Mouse (Mus musculus): ENCODE data around the gene Pwp2. TPM values are rescaled to one million over a fixed set of nuclear protein-coding genes. Genes with fewer than 3 reads are reported as not detected.

Gene Pwp2
- total and polyA plus RNA-seq, 3 experiments, result 49.6 to 91.5 (median 62.4) TPM

- Histone ChIP-seq H3K4me1 (ENCODE audit: control insufficient read depth in 1 of 2, insufficient read depth in 2 of 2, low read length in 2 of 2) (peaks cover 0 to 10% of the 10 kb centered on the region in 2 experiments; a peak in 2 of 4 replicates), H3K9ac (ENCODE audit: control insufficient read depth, low read depth, low read length, poor library complexity, severe bottlenecking) (no peak overlapping the region), H3K4me3 (ENCODE audit: control insufficient read depth in 1 of 2, insufficient read depth in 1 of 2, low read depth in 2 of 2, low read length in 2 of 2) (no peak overlapping the region), H3K9me3 (replicated peaks; ENCODE audit: insufficient read depth, low read length) (no peaks in the 10 kb centered on the region), H3K79me2 (ENCODE audit: control insufficient read depth, insufficient read depth, low read length, poor library complexity) (peaks cover 5% of the 10 kb centered on the region; the same call in 1 of the 2 replicates), H3K27ac (ENCODE audit: control insufficient read depth, low read depth, low read length) (no peak overlapping the region), H3K27me3 (ENCODE audit: control insufficient read depth in 1 of 2, insufficient read depth in 2 of 2, low read length in 2 of 2) (no peaks in the 10 kb centered on the region), H3K36me3 (ENCODE audit: control insufficient read depth in 1 of 2, insufficient read depth in 2 of 2, low read length in 2 of 2) (peaks cover 0 to 9% of the 10 kb centered on the region in 2 experiments; a peak in 2 of 4 replicates)
- DNase-seq (ENCODE audit: low read depth, low spot score), result no peak
- TF ChIP-seq USF2 (IDR thresholded peaks at IDR 0.05; ENCODE audit: borderline replicate concordance in 1 of 2, insufficient read depth in 1 of 2, low read depth in 1 of 2, low read length in 2 of 2) (no peak), KAT2A (conservative IDR thresholded peaks at IDR 0.05; ENCODE audit: low read depth, low read length) (no peak), POLR2A (IDR thresholded peaks at IDR 0.05; ENCODE audit: control insufficient read depth in 1 of 2, insufficient read depth in 1 of 2, low read depth in 1 of 2, low read length in 2 of 2, poor library complexity in 1 of 2) (no peak), GABPA (IDR thresholded peaks at IDR 0.05; ENCODE audit: low read depth, low read length) (no peak), ZNF384 (IDR thresholded peaks at IDR 0.05; ENCODE audit: low read depth, low read length) (no peak), MAZ (IDR thresholded peaks at IDR 0.05; ENCODE audit: low read depth, low read length) (no peak), BHLHE40 (IDR thresholded peaks at IDR 0.05; ENCODE audit: borderline replicate concordance, low read depth, low read length) (no peak), EP300 (IDR thresholded peaks at IDR 0.05; ENCODE audit: low read depth in 1 of 2, low read length in 2 of 2) (no peak), SMC3 (IDR thresholded peaks at IDR 0.05; ENCODE audit: low read depth, low read length) (no peak), MYB (IDR thresholded peaks at IDR 0.05; ENCODE audit: low read depth, low read length) (no peak), POLR2AphosphoS5 (IDR thresholded peaks at IDR 0.05; ENCODE audit: borderline replicate concordance, low read depth, low read length) (no peak), USF1 (IDR thresholded peaks at IDR 0.05; ENCODE audit: low read depth, low read length) (no peak), HCFC1 (IDR thresholded peaks at IDR 0.05; ENCODE audit: low read depth, low read length) (no peak), MXI1 (IDR thresholded peaks at IDR 0.05; ENCODE audit: low read depth, low read length) (no peak), ETS1 (IDR thresholded peaks at IDR 0.05; ENCODE audit: low read depth, low read length) (no peak), MAFK (IDR thresholded peaks at IDR 0.05; ENCODE audit: borderline replicate concordance, low read depth, low read length) (no peak), ELF1 (IDR thresholded peaks at IDR 0.05; ENCODE audit: low read depth, low read length) (no peak), ZMIZ1 (IDR thresholded peaks at IDR 0.05; ENCODE audit: low read depth, low read length) (no peak)
Measured at GRCm38 (mm10) chr10:78164786-78165185, 20.2 kb downstream of the Pwp2 start.

- TF ChIP-seq SMC3 (IDR thresholded peaks at IDR 0.05; ENCODE audit: low read depth, low read length) (peak; percentile 84), POLR2AphosphoS2 (IDR thresholded peaks at IDR 0.05; ENCODE audit: low read length) (no peak), BHLHE40 (IDR thresholded peaks at IDR 0.05; ENCODE audit: borderline replicate concordance, low read depth, low read length) (no peak), RAD21 (IDR thresholded peaks at IDR 0.05; ENCODE audit: low read depth, low read length) (peak; percentile 46), ZNF384 (IDR thresholded peaks at IDR 0.05; ENCODE audit: low read depth, low read length) (no peak), MYB (IDR thresholded peaks at IDR 0.05; ENCODE audit: low read depth, low read length) (no peak), USF1 (IDR thresholded peaks at IDR 0.05; ENCODE audit: low read depth, low read length) (no peak), SIN3A (IDR thresholded peaks at IDR 0.05; ENCODE audit: low read length) (no peak; the same call in 1 of the 2 replicates), MYC (IDR thresholded peaks at IDR 0.05; ENCODE audit: low read depth, low read length) (no peak), CTCF (IDR thresholded peaks at IDR 0.05 in 2 of 3, conservative IDR thresholded peaks at IDR 0.05 in 1 of 3; ENCODE audit: control insufficient read depth in 1 of 3, insufficient read depth in 1 of 3, low read depth in 2 of 3, low read length in 3 of 3, poor library complexity in 1 of 3, severe bottlenecking in 1 of 3) (peak; percentile 79 to 82 (median 82)), ZC3H11A (IDR thresholded peaks at IDR 0.05; ENCODE audit: low read depth, low read length) (peak; percentile 30; the same call in 1 of the 2 replicates), MXI1 (IDR thresholded peaks at IDR 0.05; ENCODE audit: low read depth, low read length) (0 out of 2 replicates have a peak, but pooled peaks have one; percentile 19), MEF2A (IDR thresholded peaks at IDR 0.05; ENCODE audit: extremely low read depth, insufficient replicate concordance, low read depth, low read length, poor library complexity, severe bottlenecking) (no peak)
- Histone ChIP-seq H3K4me1 (ENCODE audit: control insufficient read depth in 1 of 2, insufficient read depth in 2 of 2, low read length in 2 of 2) (peaks cover 0 to 9% of the 10 kb centered on the region in 2 experiments; a peak in 2 of 4 replicates), H3K36me3 (ENCODE audit: control insufficient read depth in 1 of 2, insufficient read depth in 2 of 2, low read length in 2 of 2) (peaks cover 0 to 9% of the 10 kb centered on the region in 2 experiments; a peak in 2 of 4 replicates), H3K27ac (ENCODE audit: control insufficient read depth, low read depth, low read length) (no peak overlapping the region), H3K79me2 (ENCODE audit: control insufficient read depth, insufficient read depth, low read length, poor library complexity) (0 out of 2 replicates have a peak, but pooled peaks cover 1% of the 10 kb centered on the region), H3K9ac (ENCODE audit: control insufficient read depth, low read depth, low read length, poor library complexity, severe bottlenecking) (no peak overlapping the region), H3K9me3 (replicated peaks; ENCODE audit: insufficient read depth, low read length) (no peaks in the 10 kb centered on the region), H3K4me3 (ENCODE audit: control insufficient read depth in 1 of 2, insufficient read depth in 1 of 2, low read depth in 2 of 2, low read length in 2 of 2) (no peak overlapping the region), H3K27me3 (ENCODE audit: control insufficient read depth in 1 of 2, insufficient read depth in 2 of 2, low read length in 2 of 2) (no peaks in the 10 kb centered on the region)
- DNase-seq (ENCODE audit: low read depth, low spot score), result peak; percentile 79
Measured at GRCm38 (mm10) chr10:78163923-78164322, 21.0 kb downstream of the Pwp2 start.

Measured in MEL (cell line).